Mouse (Mus musculus): ENCODE results near the gene Cnga4. TPM values are rescaled to one million over a fixed set of nuclear protein-coding genes. Genes with fewer than 3 reads are reported as not detected.
"Not testable (repeated sequence)": the region's sequence is repeated elsewhere in the genome, so short reads cannot be mapped to it uniquely, and the experiment has no call there.

The Cnga4 gene
- 0.07 TPM in 1 of 2 replicates, not detected in the other for polyA plus RNA-seq (2014; fragmentation: Nextera tagmentation; extraction: Ambion mirVana)

GRCm38 (mm10) chr7:105404268-105404667 is at the start of gene Cnga4:
Gene Cnga4, plus strand, starts transcription at chr7:105404568.
- Histone ChIP-seq H3K36me3 (ENCODE audit: insufficient read depth) (no peaks in the 10 kb centered on the region), H3K27me3 (ENCODE audit: insufficient read depth, low read length) (no peaks in the 10 kb centered on the region), H3K27ac (ENCODE audit: low read depth) (no peak within 1 kb of the TSS), H3K4me3 (ENCODE audit: low read depth, low read length) (no peak within 1 kb of the TSS), H3K9ac (no peak within 1 kb of the TSS), H3K4me1 (ENCODE audit: insufficient read depth) (no peaks in the 10 kb centered on the region), H3K9me3 (ENCODE audit: low read depth, low read length) (no peaks in the 10 kb centered on the region), H3K4me2 (no peak within 1 kb of the TSS)
- TF ChIP-seq CTCF (IDR thresholded peaks at IDR 0.05; ENCODE audit: low read depth) = no peak
- WGBS = 63% methylated on average over 5 of the region's 5 CpGs
- ATAC-seq (ENCODE audit: insufficient read depth) = no peak
- no peak for DNase-seq

- not testable (repeated sequence) for H3K27me3 ChIP-seq (ENCODE audit: insufficient read depth, low read length); ATAC-seq (ENCODE audit: insufficient read depth)
- WGBS = no CpG with 5 or more reads among the region's 5 CpGs
These were observed 48.3 kb upstream of the Cnga4 start for GRCm38 (mm10) chr7:105356064-105356463.

GRCm38 (mm10) chr7:105356487-105356886 is 47.9 kb upstream of the Cnga4 start:
- ATAC-seq (ENCODE audit: insufficient read depth); DNase-seq: not testable (repeated sequence)
- WGBS = 89% methylated on average over 1 of the region's 2 CpGs

More at GRCm38 (mm10) chr7:105356064-105356463, 48.3 kb upstream of the Cnga4 start:
- H3K9me3 ChIP-seq (ENCODE audit: low read depth, low read length); H3K4me3 ChIP-seq (ENCODE audit: low read depth, low read length); H3K9ac ChIP-seq; H3K4me1 ChIP-seq (ENCODE audit: insufficient read depth); H3K36me3 ChIP-seq (ENCODE audit: insufficient read depth); H3K4me2 ChIP-seq; DNase-seq; H3K27ac ChIP-seq (ENCODE audit: low read depth): not testable (repeated sequence)

GRCm38 (mm10) chr7:105361713-105362112 is 42.7 kb upstream of the Cnga4 start:
- 73% methylated on average over 2 of the region's 2 CpGs for WGBS

More at GRCm38 (mm10) chr7:105356487-105356886, 47.9 kb upstream of the Cnga4 start:
- not testable (repeated sequence) for H3K36me3 ChIP-seq (ENCODE audit: insufficient read depth); H3K4me2 ChIP-seq; H3K4me1 ChIP-seq (ENCODE audit: insufficient read depth); H3K27ac ChIP-seq (ENCODE audit: low read depth); H3K9me3 ChIP-seq (ENCODE audit: low read depth, low read length); H3K9ac ChIP-seq; H3K27me3 ChIP-seq (ENCODE audit: insufficient read depth, low read length); H3K4me3 ChIP-seq (ENCODE audit: low read depth, low read length)

GRCm38 (mm10) chr7:105367268-105367667 is 37.1 kb upstream of the Cnga4 start:
- H3K9me3 ChIP-seq (ENCODE audit: low read depth, low read length) = no peaks in the 10 kb centered on the region
- H3K36me3 ChIP-seq (ENCODE audit: insufficient read depth) = no peaks in the 10 kb centered on the region; the same call in 1 of the 2 replicates
- no peak overlapping the region for H3K9ac ChIP-seq
- no peaks in the 10 kb centered on the region for H3K27me3 ChIP-seq (ENCODE audit: insufficient read depth, low read length)
- H3K4me3 ChIP-seq (ENCODE audit: low read depth, low read length) = no peak overlapping the region
- H3K4me1 ChIP-seq (ENCODE audit: insufficient read depth) = no peaks in the 10 kb centered on the region
- TF ChIP-seq CTCF (IDR thresholded peaks at IDR 0.05; ENCODE audit: low read depth) = no peak
- H3K27ac ChIP-seq (ENCODE audit: low read depth) = no peak overlapping the region
- ATAC-seq (ENCODE audit: insufficient read depth) (no peak), DNase-seq (no peak)
- 83% methylated on average over 5 of the region's 5 CpGs for WGBS
- H3K4me2 ChIP-seq = no peak overlapping the region

More at GRCm38 (mm10) chr7:105361713-105362112, 42.7 kb upstream of the Cnga4 start:
- no peak overlapping the region for H3K27ac ChIP-seq (ENCODE audit: low read depth)
- H3K4me2 ChIP-seq = no peak overlapping the region
- no peaks in the 10 kb centered on the region for H3K36me3 ChIP-seq (ENCODE audit: insufficient read depth)
- H3K27me3 ChIP-seq (ENCODE audit: insufficient read depth, low read length) = no peaks in the 10 kb centered on the region
- H3K4me1 ChIP-seq (ENCODE audit: insufficient read depth) = no peaks in the 10 kb centered on the region
- ATAC-seq (ENCODE audit: insufficient read depth) (no peak), DNase-seq (no peak)
- H3K9me3 ChIP-seq (ENCODE audit: low read depth, low read length) = no peaks in the 10 kb centered on the region
- TF ChIP-seq CTCF (IDR thresholded peaks at IDR 0.05; ENCODE audit: low read depth) = no peak
- H3K9ac ChIP-seq = no peak overlapping the region
- H3K4me3 ChIP-seq (ENCODE audit: low read depth, low read length) = no peak overlapping the region

- no peak for TF ChIP-seq CTCF (IDR thresholded peaks at IDR 0.05; ENCODE audit: low read depth)
- Histone ChIP-seq H3K4me3 (ENCODE audit: low read depth, low read length) (no peak within 1 kb of the TSS), H3K9me3 (ENCODE audit: low read depth, low read length) (no peaks in the 10 kb centered on the region), H3K9ac (no peak within 1 kb of the TSS), H3K4me2 (no peak within 1 kb of the TSS), H3K4me1 (ENCODE audit: insufficient read depth) (no peaks in the 10 kb centered on the region), H3K27ac (ENCODE audit: low read depth) (no peak within 1 kb of the TSS), H3K36me3 (ENCODE audit: insufficient read depth) (no peaks in the 10 kb centered on the region; the same call in 1 of the 2 replicates), H3K27me3 (ENCODE audit: insufficient read depth, low read length) (no peaks in the 10 kb centered on the region)
- 93% methylated on average over 1 of the region's 1 CpGs for WGBS
- DNase-seq (no peak), ATAC-seq (ENCODE audit: insufficient read depth) (no peak)
These were observed 36.4 kb upstream of the Cnga4 start, which contains the start of gene Olfr692 for GRCm38 (mm10) chr7:105367930-105368329. Gene Olfr692, plus strand, starts transcription at chr7:105368230.

GRCm38 (mm10) chr7:105368521-105368920 is 35.8 kb upstream of the Cnga4 start:
- Histone ChIP-seq H3K4me3 (ENCODE audit: low read depth, low read length) (no peak overlapping the region), H3K27ac (ENCODE audit: low read depth) (no peak overlapping the region), H3K36me3 (ENCODE audit: insufficient read depth) (no peaks in the 10 kb centered on the region; the same call in 1 of the 2 replicates), H3K9me3 (ENCODE audit: low read depth, low read length) (no peaks in the 10 kb centered on the region), H3K27me3 (ENCODE audit: insufficient read depth, low read length) (no peaks in the 10 kb centered on the region), H3K4me1 (ENCODE audit: insufficient read depth) (no peaks in the 10 kb centered on the region), H3K4me2 (no peak overlapping the region), H3K9ac (no peak overlapping the region)
- ATAC-seq (ENCODE audit: insufficient read depth) (no peak), DNase-seq (no peak)
- WGBS = 92% methylated on average over 4 of the region's 4 CpGs
- no peak for TF ChIP-seq CTCF (IDR thresholded peaks at IDR 0.05; ENCODE audit: low read depth)

GRCm38 (mm10) chr7:105372912-105373311 is 31.5 kb upstream of the Cnga4 start:
- H3K4me1 ChIP-seq (ENCODE audit: insufficient read depth) = no peaks in the 10 kb centered on the region
- no peaks in the 10 kb centered on the region for H3K9me3 ChIP-seq (ENCODE audit: low read depth, low read length)
- no peak overlapping the region for H3K4me2 ChIP-seq
- WGBS = 81% methylated on average over 1 of the region's 1 CpGs
- TF ChIP-seq CTCF (IDR thresholded peaks at IDR 0.05; ENCODE audit: low read depth) = no peak
- no peak overlapping the region for H3K9ac ChIP-seq
- H3K4me3 ChIP-seq (ENCODE audit: low read depth, low read length) = no peak overlapping the region
- DNase-seq (no peak), ATAC-seq (ENCODE audit: insufficient read depth) (no peak)
- H3K36me3 ChIP-seq (ENCODE audit: insufficient read depth) = peaks cover 19% of the 10 kb centered on the region
- no peak overlapping the region for H3K27ac ChIP-seq (ENCODE audit: low read depth)
- no peaks in the 10 kb centered on the region for H3K27me3 ChIP-seq (ENCODE audit: insufficient read depth, low read length)

All from lung, embryonic 14.5 days (tissue).